Mouse (Mus musculus): ENCODE data around the gene Fry.

DNA sequence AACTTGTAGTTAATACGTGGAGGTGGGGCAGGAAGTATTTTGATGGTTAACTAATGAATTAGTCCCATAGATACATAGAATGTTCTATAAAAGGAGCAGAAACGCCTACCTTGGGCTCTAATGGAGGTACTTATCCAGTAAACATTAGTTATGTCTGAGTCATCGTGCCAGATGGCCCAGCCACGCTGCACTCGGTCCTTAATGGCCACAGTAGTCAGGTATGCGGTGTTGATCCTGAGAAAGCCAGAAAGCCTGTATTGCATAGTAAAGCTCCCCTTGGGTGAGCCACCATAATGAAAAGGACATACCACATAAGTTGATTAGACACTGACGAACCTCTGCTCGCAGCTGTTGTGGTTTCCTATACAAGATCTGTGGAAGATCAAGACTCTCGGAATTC is 7.5 kb downstream of the Fry start:
- TF ChIP-seq POLR2A (IDR thresholded peaks at IDR 0.05; ENCODE audit: insufficient read length, low read depth) (no peak), TCF12 (IDR thresholded peaks at IDR 0.05; ENCODE audit: insufficient read depth, poor library complexity, severe bottlenecking) (no peak), USF1 (IDR thresholded peaks at IDR 0.05; ENCODE audit: low read depth) (no peak), MYOG (IDR thresholded peaks at IDR 0.05; ENCODE audit: control insufficient read depth in 1 of 3, insufficient read depth in 1 of 3, insufficient read length in 2 of 3, low read depth in 2 of 3) (no peak), MYOD1 (IDR thresholded peaks at IDR 0.05; ENCODE audit: control insufficient read depth in 1 of 3, insufficient read length in 2 of 3, low read depth in 2 of 3) (no peak), E2F4 (IDR thresholded peaks at IDR 0.05; ENCODE audit: insufficient read depth) (no peak), POLR2AphosphoS2 (IDR thresholded peaks at IDR 0.05; ENCODE audit: insufficient read length, low read depth) (no peak), SRF (IDR thresholded peaks at IDR 0.05; ENCODE audit: control insufficient read depth, insufficient read length, low read depth) (no peak), MAX (IDR thresholded peaks at IDR 0.05; ENCODE audit: low read depth) (no peak), REST (IDR thresholded peaks at IDR 0.05; ENCODE audit: insufficient read depth, insufficient read length) (no peak)
